Mouse (Mus musculus): ENCODE measurements around the gene Lekr1. TPM values are rescaled to one million over a fixed set of nuclear protein-coding genes. Genes with fewer than 3 reads are reported as not detected.
A peak's percentile ranks its signal among the peaks of the same experiment; 100 is the strongest.

Lekr1 gene
- total and polyA plus RNA-seq, 2 experiments from 2014 or later = 5.6 to 9.1 TPM

GRCm38 (mm10) chr3:65635983-65636382 is 30.0 kb upstream of the Lekr1 start:
- no peak for TF ChIP-seq EP300 (IDR thresholded peaks at IDR 0.05; ENCODE audit: low read depth)
- no peak for TF ChIP-seq CTCF (IDR thresholded peaks at IDR 0.05; ENCODE audit: low read depth)
- Histone ChIP-seq H3K9me3 (replicated peaks; ENCODE audit: control insufficient read depth, low read length) (no peaks in the 10 kb centered on the region), H3K36me3 (replicated peaks; ENCODE audit: control insufficient read depth, insufficient read depth, low read length) (no peaks in the 10 kb centered on the region), H3K27me3 (ENCODE audit: control insufficient read depth, insufficient read depth, low read length) (no peaks in the 10 kb centered on the region), H3K9ac (replicated peaks; ENCODE audit: low read depth, low read length) (no peak overlapping the region), H3K4me2 (ENCODE audit: low read depth, low read length) (peak overlapping the region; percentile 35; the same call in 1 of the 2 replicates), H3K4me1 (ENCODE audit: control insufficient read depth, insufficient read depth) (no peaks in the 10 kb centered on the region), H3K4me3 (ENCODE audit: low read depth, low read length) (no peak overlapping the region), H3K27ac (ENCODE audit: low read depth) (no peak overlapping the region)
- ATAC-seq (ENCODE audit: insufficient read depth, low read depth) (0 out of 2 replicates have a peak, but pooled peaks have one; percentile 33), DNase-seq (ENCODE audit: low spot score) (peak; percentile 54)
- WGBS = 25% methylated on average over 9 of the region's 9 CpGs

GRCm38 (mm10) chr3:65637313-65637712 is 28.7 kb upstream of the Lekr1 start:
- TF ChIP-seq CTCF (IDR thresholded peaks at IDR 0.05; ENCODE audit: low read depth) = no peak
- Histone ChIP-seq H3K4me1 (ENCODE audit: control insufficient read depth, insufficient read depth) (no peaks in the 10 kb centered on the region), H3K4me3 (ENCODE audit: low read depth, low read length) (no peak overlapping the region), H3K9ac (replicated peaks; ENCODE audit: low read depth, low read length) (no peak overlapping the region), H3K36me3 (replicated peaks; ENCODE audit: control insufficient read depth, insufficient read depth, low read length) (no peaks in the 10 kb centered on the region), H3K27ac (ENCODE audit: low read depth) (no peak overlapping the region), H3K4me2 (ENCODE audit: low read depth, low read length) (no peak overlapping the region), H3K27me3 (ENCODE audit: control insufficient read depth, insufficient read depth, low read length) (no peaks in the 10 kb centered on the region), H3K9me3 (replicated peaks; ENCODE audit: control insufficient read depth, low read length) (no peaks in the 10 kb centered on the region)
- WGBS = 91% methylated on average over 7 of the region's 7 CpGs
- DNase-seq (ENCODE audit: low spot score) (no peak), ATAC-seq (ENCODE audit: insufficient read depth, low read depth) (no peak)

GRCm38 (mm10) chr3:65638896-65639295 is 27.1 kb upstream of the Lekr1 start:
- Histone ChIP-seq H3K27me3 (ENCODE audit: control insufficient read depth, insufficient read depth, low read length) (no peaks in the 10 kb centered on the region), H3K4me1 (ENCODE audit: control insufficient read depth, insufficient read depth) (no peaks in the 10 kb centered on the region), H3K27ac (ENCODE audit: low read depth) (no peak overlapping the region), H3K4me3 (ENCODE audit: low read depth, low read length) (no peak overlapping the region), H3K9ac (replicated peaks; ENCODE audit: low read depth, low read length) (no peak overlapping the region), H3K9me3 (replicated peaks; ENCODE audit: control insufficient read depth, low read length) (no peaks in the 10 kb centered on the region), H3K4me2 (ENCODE audit: low read depth, low read length) (no peak overlapping the region), H3K36me3 (replicated peaks; ENCODE audit: control insufficient read depth, insufficient read depth, low read length) (no peaks in the 10 kb centered on the region)
- 68% methylated on average over 11 of the region's 11 CpGs for WGBS
- ATAC-seq (ENCODE audit: insufficient read depth, low read depth) (no peak), DNase-seq (ENCODE audit: low spot score) (no peak)
- TF ChIP-seq CTCF (IDR thresholded peaks at IDR 0.05; ENCODE audit: low read depth) = no peak
- no peak for TF ChIP-seq EP300 (IDR thresholded peaks at IDR 0.05; ENCODE audit: low read depth)

GRCm38 (mm10) chr3:65639454-65640014 is 26.5 kb upstream of the Lekr1 start:
- Histone ChIP-seq H3K9ac (replicated peaks; ENCODE audit: low read depth, low read length) (no peak overlapping the region), H3K27me3 (ENCODE audit: control insufficient read depth, insufficient read depth, low read length) (no peaks in the 10 kb centered on the region), H3K36me3 (replicated peaks; ENCODE audit: control insufficient read depth, insufficient read depth, low read length) (no peaks in the 10 kb centered on the region), H3K27ac (ENCODE audit: low read depth) (no peak overlapping the region), H3K4me2 (ENCODE audit: low read depth, low read length) (no peak overlapping the region), H3K9me3 (replicated peaks; ENCODE audit: control insufficient read depth, low read length) (no peaks in the 10 kb centered on the region), H3K4me1 (ENCODE audit: control insufficient read depth, insufficient read depth) (no peaks in the 10 kb centered on the region), H3K4me3 (ENCODE audit: low read depth, low read length) (no peak overlapping the region)
- DNase-seq (ENCODE audit: low spot score) = no peak
- ATAC-seq (ENCODE audit: insufficient read depth, low read depth) = no peak
- WGBS = 82% methylated on average over 5 of the region's 5 CpGs
- TF ChIP-seq EP300 (IDR thresholded peaks at IDR 0.05; ENCODE audit: low read depth) = no peak
- no peak for TF ChIP-seq CTCF (IDR thresholded peaks at IDR 0.05; ENCODE audit: low read depth)

GRCm38 (mm10) chr3:65642959-65643358 is 23.1 kb upstream of the Lekr1 start:
- no peak overlapping the region for H3K27ac ChIP-seq (ENCODE audit: low read depth)
- no peak for TF ChIP-seq EP300 (IDR thresholded peaks at IDR 0.05; ENCODE audit: low read depth)
- no peak for TF ChIP-seq CTCF (IDR thresholded peaks at IDR 0.05; ENCODE audit: low read depth)
- no peaks in the 10 kb centered on the region for H3K27me3 ChIP-seq (ENCODE audit: control insufficient read depth, insufficient read depth, low read length)
- H3K9ac ChIP-seq (replicated peaks; ENCODE audit: low read depth, low read length) = no peak overlapping the region
- H3K36me3 ChIP-seq (replicated peaks; ENCODE audit: control insufficient read depth, insufficient read depth, low read length) = no peaks in the 10 kb centered on the region
- no peaks in the 10 kb centered on the region for H3K4me1 ChIP-seq (ENCODE audit: control insufficient read depth, insufficient read depth)
- DNase-seq (ENCODE audit: low spot score) = no peak
- H3K9me3 ChIP-seq (replicated peaks; ENCODE audit: control insufficient read depth, low read length) = no peaks in the 10 kb centered on the region
- 78% methylated on average over 2 of the region's 2 CpGs for WGBS
- ATAC-seq (ENCODE audit: insufficient read depth, low read depth) = no peak
- H3K4me2 ChIP-seq (ENCODE audit: low read depth, low read length) = no peak overlapping the region
- H3K4me3 ChIP-seq (ENCODE audit: low read depth, low read length) = no peak overlapping the region

- Histone ChIP-seq H3K4me3 (ENCODE audit: low read depth, low read length) (no peak overlapping the region), H3K27ac (ENCODE audit: low read depth) (no peak overlapping the region), H3K9me3 (replicated peaks; ENCODE audit: control insufficient read depth, low read length) (no peaks in the 10 kb centered on the region), H3K4me1 (ENCODE audit: control insufficient read depth, insufficient read depth) (no peaks in the 10 kb centered on the region), H3K9ac (replicated peaks; ENCODE audit: low read depth, low read length) (no peak overlapping the region), H3K36me3 (replicated peaks; ENCODE audit: control insufficient read depth, insufficient read depth, low read length) (no peaks in the 10 kb centered on the region), H3K4me2 (ENCODE audit: low read depth, low read length) (no peak overlapping the region), H3K27me3 (ENCODE audit: control insufficient read depth, insufficient read depth, low read length) (no peaks in the 10 kb centered on the region)
- ATAC-seq (ENCODE audit: insufficient read depth, low read depth) = no peak
- WGBS = 81% methylated on average over 1 of the region's 1 CpGs
- no peak for DNase-seq (ENCODE audit: low spot score)
- no peak for TF ChIP-seq EP300 (IDR thresholded peaks at IDR 0.05; ENCODE audit: low read depth)
- TF ChIP-seq CTCF (IDR thresholded peaks at IDR 0.05; ENCODE audit: low read depth) = no peak
These were observed 22.4 kb upstream of the Lekr1 start for GRCm38 (mm10) chr3:65643654-65644053.

Data from heart, postnatal 0 days (tissue).